Mouse (Mus musculus): ENCODE results near the gene Hmgn1. TPM values are rescaled to one million over a fixed set of nuclear protein-coding genes. Genes with fewer than 3 reads are reported as not detected.

The Hmgn1 gene
- polyA plus RNA-seq, 1 experiment: 102 TPM

- TF ChIP-seq POLR2A (IDR thresholded peaks at IDR 0.05; ENCODE audit: borderline replicate concordance, control insufficient read depth, low read depth, low read length) (no peak), CTCF (IDR thresholded peaks at IDR 0.05; ENCODE audit: control insufficient read depth, insufficient read depth, low read length) (no peak)
Measured at GRCm38 (mm10) chr16:96080524-96080923, 47.0 kb downstream of the Hmgn1 start.

More at GRCm38 (mm10) chr16:96080524-96080923, 47.0 kb downstream of the Hmgn1 start:
- Histone ChIP-seq H3K4me3 (replicated peaks; ENCODE audit: control insufficient read depth, low read depth, low read length) (no peak overlapping the region), H3K4me1 (ENCODE audit: control insufficient read depth, insufficient read depth, low read length) (peaks cover 1% of the 10 kb centered on the region), H3K27ac (ENCODE audit: control insufficient read depth, insufficient read depth, low read depth, low read length, poor library complexity) (no peak overlapping the region)
- 81% methylated on average over 7 of the region's 7 CpGs for WGBS

Other genes starting within 250 kb of the Hmgn1 start
- gene Psmg1, start 136.8 kb downstream of the Hmgn1 start, polyA plus RNA-seq (2011; ENCODE audit: insufficient read depth, insufficient read length, low replicate concordance, missing spikeins): 17.4 and 26.4 TPM in 2 replicates
- 27.9 and 47.0 TPM in 2 replicates for gene Brwd1, start 45.2 kb downstream of the Hmgn1 start, polyA plus RNA-seq (2011; ENCODE audit: insufficient read depth, insufficient read length, low replicate concordance, missing spikeins)
- gene Wrb, start 17.7 kb upstream of the Hmgn1 start, polyA plus RNA-seq (2011; ENCODE audit: insufficient read depth, insufficient read length, low replicate concordance, missing spikeins): 3.4 and 9.9 TPM in 2 replicates
- 1.3 TPM in 1 of 2 replicates, not detected in the other for gene Lca5l, start 64.5 kb upstream of the Hmgn1 start, polyA plus RNA-seq (2011; ENCODE audit: insufficient read depth, insufficient read length, low replicate concordance, missing spikeins)
- gene Sh3bgr, start 72.7 kb upstream of the Hmgn1 start, polyA plus RNA-seq (2011; ENCODE audit: insufficient read depth, insufficient read length, low replicate concordance, missing spikeins): 2.7 and 7.6 TPM in 2 replicates
- gene B3galt5, start 108.1 kb upstream of the Hmgn1 start, polyA plus RNA-seq (2011; ENCODE audit: insufficient read depth, insufficient read length, low replicate concordance, missing spikeins): 0.37 and 0.50 TPM in 2 replicates

Data from bone marrow, adult 2 months (tissue).